Mouse (Mus musculus) heart, adult 2 months (tissue): ENCODE measurements around the gene Pkmyt1.

Experiments
- CTCF ChIP-seq: fragments of 200-600 bp; IDR thresholded peaks from 2 replicates; pipeline ENCODE4 v1.8.1; 2022; ENCODE audit warnings: antibody characterized with exemption, mild to moderate bottlenecking, moderate library complexity
- EP300 ChIP-seq: fragments of 200-500 bp; IDR thresholded peaks from 2 replicates; pipeline ENCODE4 v1.6.1; 2011; ENCODE audit warnings: low read depth, low read length, control low read depth; ENCODE audit not compliant: insufficient read depth
- POLR2A ChIP-seq: fragments of 200-500 bp; IDR thresholded peaks from 2 replicates; pipeline ENCODE4 v1.6.1; 2011; ENCODE audit warnings: mild to moderate bottlenecking, low read depth, low read length, control low read depth; ENCODE audit not compliant: insufficient read depth

GRCm38 (mm10) chr17:23682530-23682929 lies 43.6 kb upstream of the Pkmyt1 start:
- no peak for TF ChIP-seq CTCF
- no peak for TF ChIP-seq POLR2A
- TF ChIP-seq EP300 = no peak
